Mouse (Mus musculus) embryonic fibroblast, embryonic 13.5 days (primary cell): ENCODE measurements around the gene Spsb2. TPM values are rescaled to one million over a fixed set of nuclear protein-coding genes. Genes with fewer than 3 reads are reported as not detected.
"Not testable (repeated sequence)": the region's sequence is repeated elsewhere in the genome, so short reads cannot be mapped to it uniquely, and the experiment has no call there.

Experiments
- H3K27ac ChIP-seq: 2 replicates; pipeline ENCODE4 v1.5.1; 2012; ENCODE audit warnings: low read length, control low read depth, inconsistent platforms; ENCODE audit not compliant: insufficient read depth
- H3K4me1 ChIP-seq: 2 replicates; pipeline ENCODE4 v1.6.1; 2011; ENCODE audit warnings: low read length; ENCODE audit not compliant: control insufficient read depth, insufficient read depth
- H3K4me3 ChIP-seq: 2 replicates; pipeline ENCODE4 v1.5.1; 2011; ENCODE audit warnings: mild to moderate bottlenecking, control low read depth, low read length; ENCODE audit not compliant: insufficient read depth
- CTCF ChIP-seq: IDR thresholded peaks from 2 replicates; pipeline ENCODE4 v1.5.1; 2011; ENCODE audit warnings: mild to moderate bottlenecking, control low read depth, low read length, moderate library complexity, borderline replicate concordance; ENCODE audit not compliant: insufficient read depth
- POLR2A ChIP-seq: IDR thresholded peaks from 2 replicates; pipeline ENCODE4 v1.6.1; 2011; ENCODE audit warnings: low read depth, mild to moderate bottlenecking, control low read depth, low read length, moderate library complexity
- polyA plus RNA-seq: library from polyadenylated mRNA; stranded (reverse); fragments of >200 nt; gene quantifications from 2 replicates; pipeline ENCODE4 v1.2.4, GENCODE M21; 2011; ENCODE audit warnings: low read depth; ENCODE audit not compliant: missing spikeins, insufficient read length

The Spsb2 gene
- polyA plus RNA-seq, 1 experiment: 9.1 TPM

DNA sequence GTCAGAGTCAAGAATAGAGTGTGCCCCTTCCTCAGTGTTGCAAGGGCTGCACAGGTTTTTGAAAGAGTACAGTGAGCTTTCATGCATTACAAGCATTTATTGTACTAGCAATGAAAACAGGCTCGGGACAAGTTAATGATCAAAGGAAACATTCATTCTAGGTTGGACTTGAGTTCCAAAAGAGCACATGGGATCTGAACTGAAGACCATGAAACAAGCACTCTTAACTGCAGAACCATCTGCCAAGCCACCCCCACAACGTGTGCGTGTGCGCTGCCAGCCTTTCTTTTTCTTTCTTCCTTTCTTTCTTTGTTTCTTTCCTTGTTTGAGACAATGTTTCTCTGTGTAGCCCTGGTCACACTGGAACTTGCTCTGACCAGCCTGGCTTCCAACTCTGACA is 12.7 kb upstream of the Spsb2 start:
- TF ChIP-seq POLR2A (no peak), CTCF (no peak)
- Histone ChIP-seq H3K4me3 (no peak overlapping the region), H3K4me1 (no peaks in the 10 kb centered on the region), H3K27ac (no peak overlapping the region)

GRCm38 (mm10) chr6:124796200-124796599 is 12.3 kb upstream of the Spsb2 start:
- Histone ChIP-seq H3K4me1 (no peaks in the 10 kb centered on the region), H3K4me3 (no peak overlapping the region), H3K27ac (no peak overlapping the region)
- TF ChIP-seq CTCF: no peak

- 0 out of 2 replicates have a peak overlapping the region, but pooled peaks have one; percentile 7 for H3K4me3 ChIP-seq
- not testable (repeated sequence) for H3K4me1 ChIP-seq, H3K27ac ChIP-seq
Observed at GRCm38 (mm10) chr6:124802400-124802799, 6.1 kb upstream of the Spsb2 start.

- H3K4me1 ChIP-seq: peaks cover 9% of the 10 kb centered on the region
- no peak overlapping the region for H3K27ac ChIP-seq
- TF ChIP-seq CTCF (no peak), POLR2A (no peak)
- no peak overlapping the region for H3K4me3 ChIP-seq
Observed at GRCm38 (mm10) chr6:124803061-124803460, 5.4 kb upstream of the Spsb2 start.

- H3K4me3 ChIP-seq, H3K27ac ChIP-seq: not testable (repeated sequence)
- H3K4me1 ChIP-seq: peaks cover 11% of the 10 kb centered on the region
Observed at GRCm38 (mm10) chr6:124803691-124804090, 4.8 kb upstream of the Spsb2 start.

GRCm38 (mm10) chr6:124804341-124804740 is 4.1 kb upstream of the Spsb2 start:
- H3K4me3 ChIP-seq: no peak overlapping the region
- no peak for TF ChIP-seq POLR2A
- TF ChIP-seq CTCF: no peak
- H3K4me1 ChIP-seq: peaks cover 11% of the 10 kb centered on the region
- peak overlapping the region; percentile 94 for H3K27ac ChIP-seq

DNA sequence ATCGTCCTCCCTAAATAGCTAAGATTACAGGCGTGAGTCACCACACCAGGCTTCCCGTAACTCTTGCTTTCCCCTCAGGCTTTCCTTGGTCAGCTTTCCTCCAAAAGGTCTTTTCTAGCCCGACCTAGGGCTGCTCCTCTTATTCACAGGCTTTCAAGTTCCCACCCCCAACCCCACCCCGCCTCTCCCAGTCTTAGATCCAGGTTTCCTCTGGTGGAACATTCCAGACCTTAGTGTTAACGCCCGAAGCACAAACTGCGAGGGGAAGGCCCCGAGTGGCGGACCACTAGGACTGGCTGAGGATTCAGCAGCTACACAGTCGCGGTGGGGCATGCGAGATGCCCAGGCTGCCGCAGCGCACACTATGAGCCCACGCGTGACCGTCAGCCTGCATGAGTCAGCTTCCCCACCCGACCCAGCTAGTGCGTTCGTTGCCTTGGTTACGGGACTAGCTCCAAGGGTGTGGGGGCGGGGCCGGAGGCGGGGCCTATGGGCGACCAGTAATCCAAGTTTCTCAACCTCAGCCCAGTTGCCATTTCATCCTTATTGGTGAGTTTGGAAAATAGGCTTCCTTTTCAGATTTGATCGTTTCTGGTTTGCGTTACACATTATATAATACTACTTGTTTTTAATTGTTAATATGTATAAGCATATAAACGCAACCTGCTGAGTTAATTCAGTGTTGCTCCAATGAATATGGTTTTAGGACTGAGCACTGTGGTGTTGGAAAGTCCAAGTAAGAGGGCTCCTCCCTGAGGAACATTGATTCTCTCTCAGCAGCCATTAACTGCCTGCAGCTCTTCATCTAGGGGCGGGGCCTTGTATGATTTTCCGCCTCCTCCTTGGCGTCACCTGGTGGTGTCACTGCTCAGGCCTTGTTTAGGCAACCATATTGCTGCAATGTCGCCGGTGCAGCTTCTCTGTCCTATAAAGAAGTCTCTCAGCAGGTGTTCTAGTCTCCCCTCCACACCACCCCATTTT is 2.8 kb upstream of the Spsb2 start:
- peak overlapping the region; percentile 95 for H3K27ac ChIP-seq
- H3K4me3 ChIP-seq: peak overlapping the region; percentile 30
- peak; percentile 20; the same call in 1 of the 2 replicates for TF ChIP-seq CTCF
- TF ChIP-seq POLR2A: peak; percentile 73
- H3K4me1 ChIP-seq: peaks cover 11% of the 10 kb centered on the region

DNA sequence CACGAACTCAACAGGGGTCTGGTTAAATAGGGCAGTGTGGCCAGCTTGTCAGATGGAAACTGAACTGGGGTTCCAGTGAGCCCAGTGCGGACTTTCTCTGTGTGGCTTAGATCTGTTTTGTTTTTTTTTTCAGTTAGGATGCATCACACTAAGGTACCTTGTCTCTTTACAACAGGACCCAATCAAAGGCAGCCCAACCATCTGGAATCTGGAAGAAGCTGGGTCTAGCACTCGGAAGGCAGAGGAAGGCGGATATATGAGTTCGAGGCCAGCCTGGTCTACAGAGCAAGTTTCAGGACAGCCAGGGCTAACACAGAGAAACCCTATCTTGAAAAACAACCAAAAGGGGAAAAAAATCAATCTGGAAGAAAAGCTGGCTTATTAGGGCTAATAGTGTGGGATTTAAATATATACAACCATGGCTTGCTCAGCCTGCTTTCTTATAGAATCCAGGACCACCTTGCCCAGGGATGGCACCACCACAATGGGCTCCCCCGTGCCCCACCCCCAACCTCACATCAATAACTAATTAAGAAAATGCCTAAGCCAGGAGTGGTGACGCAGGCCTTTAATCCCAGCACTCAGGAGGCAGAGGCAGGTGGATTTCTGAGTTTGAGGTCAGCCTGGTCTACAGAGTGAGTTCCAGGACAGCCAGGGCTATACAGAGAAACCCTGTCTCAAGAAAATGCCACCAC is 1.9 kb upstream of the Spsb2 start:
- Histone ChIP-seq H3K4me1 (peaks cover 11% of the 10 kb centered on the region), H3K27ac (peak overlapping the region; percentile 95), H3K4me3 (peak overlapping the region; percentile 3; the same call in 1 of the 2 replicates)
- TF ChIP-seq CTCF: no peak
- TF ChIP-seq POLR2A: no peak

GRCm38 (mm10) chr6:124807366-124807765 is 1.1 kb upstream of the Spsb2 start:
- Histone ChIP-seq H3K4me1 (peaks cover 10% of the 10 kb centered on the region), H3K27ac (peak overlapping the region; percentile 94), H3K4me3 (no peak overlapping the region)
- TF ChIP-seq POLR2A (no peak), CTCF (no peak)

DNA sequence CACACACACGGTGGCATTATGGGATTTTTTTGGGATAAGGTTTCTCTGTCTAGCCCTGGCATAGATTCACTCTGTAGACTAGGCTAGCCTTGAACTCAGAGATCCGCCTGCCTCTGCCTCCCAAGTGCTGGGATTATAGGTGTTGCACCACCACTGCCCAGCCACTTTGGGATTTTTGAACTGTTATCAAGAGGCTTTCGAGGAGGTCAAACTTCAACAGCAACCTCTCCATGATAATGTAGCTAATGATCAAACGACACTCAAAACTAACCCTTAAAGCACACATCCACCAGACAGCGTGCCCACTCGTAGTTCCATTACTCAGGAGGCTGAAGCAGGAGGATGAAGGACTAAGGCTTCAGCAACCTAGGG is 489 bp upstream of the Spsb2 start:
- peak overlapping the region; percentile 94 for H3K27ac ChIP-seq
- TF ChIP-seq POLR2A: no peak
- TF ChIP-seq CTCF: no peak
- H3K4me1 ChIP-seq: peaks cover 8% of the 10 kb centered on the region

More for the DNA sequence above, 489 bp upstream of the Spsb2 start:
- H3K4me3 ChIP-seq: no peak overlapping the region
